Mouse (Mus musculus) megakaryocyte, adult 5-6 weeks (primary cell): ENCODE measurements around the gene Ttc13. TPM values are rescaled to one million over a fixed set of nuclear protein-coding genes. Genes with fewer than 3 reads are reported as not detected.

Experiments used
- ATAC-seq: 2 replicates; pipeline ENCODE4 v1.8.0; 2016; ENCODE audit warnings: mild to moderate bottlenecking, inconsistent platforms; ENCODE audit not compliant: poor library complexity, severe bottlenecking
- total RNA-seq, 2 experiments: library from RNA; stranded (forward) in 1 of 2; stranded (reverse) in 1 of 2; fragments of 153-499, 151-499 nt in 1 of 2; fragments of 221-1000, 200-1000 nt in 1 of 2; gene quantifications; 2 replicates each; pipeline versions ENCODE4 v1.2.3 to v1.2.4; 2015 to 2017

Ttc13 gene
- total RNA-seq, 2 experiments from 2014 or later: 32.7 to 47.9 TPM

- peak; percentile 25 for ATAC-seq
Measured at GRCm38 (mm10) chr8:124662446-124663111, 59.2 kb downstream of the Ttc13 start.

- ATAC-seq: no peak
Measured at GRCm38 (mm10) chr8:124661781-124662180, 60.0 kb downstream of the Ttc13 start.

GRCm38 (mm10) chr8:124658415-124658814, 63.4 kb downstream of the Ttc13 start:
- no peak for ATAC-seq

- no peak for ATAC-seq
Measured at GRCm38 (mm10) chr8:124657961-124658360, 63.8 kb downstream of the Ttc13 start.

- no peak for ATAC-seq
Measured at GRCm38 (mm10) chr8:124653568-124654475, 68.0 kb downstream of the Ttc13 start.

- no peak for ATAC-seq
Measured at GRCm38 (mm10) chr8:124652546-124652945, 69.2 kb downstream of the Ttc13 start.

GRCm38 (mm10) chr8:124651776-124652175, 70.0 kb downstream of the Ttc13 start:
- ATAC-seq: no peak

- no peak for ATAC-seq
Measured at GRCm38 (mm10) chr8:124648311-124648710, 73.5 kb downstream of the Ttc13 start.

- no peak for ATAC-seq
Measured at GRCm38 (mm10) chr8:124643540-124644339, 78.0 kb downstream of the Ttc13 start.

GRCm38 (mm10) chr8:124641599-124641998, 80.2 kb downstream of the Ttc13 start:
- no peak for ATAC-seq

GRCm38 (mm10) chr8:124635247-124635502, 86.6 kb downstream of the Ttc13 start:
- no peak for ATAC-seq

- ATAC-seq: no peak
Measured at GRCm38 (mm10) chr8:124634411-124635246, 87.2 kb downstream of the Ttc13 start.

- ATAC-seq: peak; percentile 56
Measured at GRCm38 (mm10) chr8:124633001-124633703, 88.6 kb downstream of the Ttc13 start.

- no peak for ATAC-seq
Measured at GRCm38 (mm10) chr8:124631966-124632365, 89.8 kb downstream of the Ttc13 start.

GRCm38 (mm10) chr8:124630891-124631290, 90.9 kb downstream of the Ttc13 start:
- ATAC-seq: no peak

- ATAC-seq: no peak
Measured at GRCm38 (mm10) chr8:124630489-124630888, 91.3 kb downstream of the Ttc13 start.

GRCm38 (mm10) chr8:124626251-124626650, 95.5 kb downstream of the Ttc13 start:
- no peak for ATAC-seq
